Mouse (Mus musculus) CH12F3 (cell line): ENCODE measurements at regions not wholly inside any gene's neighbourhood (a gene's known extent, or its start where the extent isn't known, plus 50 kb on each side); places are given as distances from the start of the nearest gene placed in this dataset.

Experiments
- in situ Hi-C: fragments of 300-500 bp; cut with MboI; formaldehyde crosslinking; loops from 2 replicates; pipeline ENCODE4 v1.14.3; 2020; ENCODE audit warnings: low sequenced_read_pairs

DNA sequence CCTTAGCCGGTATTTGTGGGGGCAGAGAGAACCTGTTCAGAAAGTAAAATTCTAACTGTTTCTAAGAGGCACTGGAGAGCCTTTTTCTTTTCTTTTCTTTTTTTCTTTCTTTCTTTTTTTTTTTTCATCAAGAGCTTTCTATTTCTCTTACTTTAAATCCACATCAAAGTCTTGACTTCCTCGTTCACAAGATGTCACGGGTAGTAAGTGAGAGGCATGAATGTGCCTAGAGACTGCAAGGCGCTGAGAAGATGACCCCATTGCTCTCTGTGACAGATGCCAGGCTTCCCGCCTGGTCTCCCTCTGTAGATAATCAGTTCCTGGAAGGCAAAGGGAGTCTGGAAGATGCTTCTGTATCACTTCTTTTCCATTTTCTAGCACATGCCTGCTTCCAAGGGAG lies 82.2 kb upstream of the Nck2 start:
- in situ Hi-C loops = no loop called here

DNA sequence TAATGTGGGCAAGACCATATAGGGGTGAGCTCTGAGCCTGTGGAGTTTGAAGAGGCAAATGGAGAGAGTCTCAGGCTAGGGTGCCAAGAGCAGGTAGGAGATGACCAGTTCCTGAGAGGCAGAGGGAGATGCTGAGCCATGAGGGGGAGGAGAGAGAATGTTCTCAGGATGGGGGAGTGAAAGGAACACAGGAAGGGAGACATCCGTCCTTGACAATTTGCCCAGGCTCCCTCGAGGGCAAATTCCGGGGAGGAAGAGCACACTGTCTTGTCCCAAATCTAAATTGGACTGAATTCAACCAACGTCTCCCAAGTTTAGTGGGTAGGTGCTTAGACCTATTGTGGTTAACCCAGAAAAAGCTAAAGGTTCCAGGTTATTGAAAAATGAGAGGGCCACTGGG lies 81.2 kb upstream of the Nck2 start:
- in situ Hi-C loops = no loop called here

DNA sequence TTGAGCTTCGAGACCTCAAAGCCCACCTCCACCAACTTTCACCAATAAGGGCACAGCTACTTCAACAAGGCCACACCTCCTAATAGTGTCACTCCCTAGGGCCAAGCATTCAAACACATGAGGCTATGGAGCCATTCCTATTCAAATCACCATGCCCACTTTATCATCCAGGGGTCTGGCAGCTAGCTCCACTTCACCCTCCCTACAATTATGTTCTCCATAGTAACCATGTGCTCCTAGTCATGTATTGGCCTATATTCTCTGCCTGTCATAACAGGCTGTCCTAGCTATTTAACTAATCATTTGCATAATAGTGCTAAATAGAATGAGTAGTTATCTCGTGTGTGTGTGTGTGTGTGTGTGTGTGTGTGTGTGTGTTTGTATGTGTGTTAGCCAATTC lies 77.9 kb upstream of the Nck2 start:
- in situ Hi-C loops = no loop called here

DNA sequence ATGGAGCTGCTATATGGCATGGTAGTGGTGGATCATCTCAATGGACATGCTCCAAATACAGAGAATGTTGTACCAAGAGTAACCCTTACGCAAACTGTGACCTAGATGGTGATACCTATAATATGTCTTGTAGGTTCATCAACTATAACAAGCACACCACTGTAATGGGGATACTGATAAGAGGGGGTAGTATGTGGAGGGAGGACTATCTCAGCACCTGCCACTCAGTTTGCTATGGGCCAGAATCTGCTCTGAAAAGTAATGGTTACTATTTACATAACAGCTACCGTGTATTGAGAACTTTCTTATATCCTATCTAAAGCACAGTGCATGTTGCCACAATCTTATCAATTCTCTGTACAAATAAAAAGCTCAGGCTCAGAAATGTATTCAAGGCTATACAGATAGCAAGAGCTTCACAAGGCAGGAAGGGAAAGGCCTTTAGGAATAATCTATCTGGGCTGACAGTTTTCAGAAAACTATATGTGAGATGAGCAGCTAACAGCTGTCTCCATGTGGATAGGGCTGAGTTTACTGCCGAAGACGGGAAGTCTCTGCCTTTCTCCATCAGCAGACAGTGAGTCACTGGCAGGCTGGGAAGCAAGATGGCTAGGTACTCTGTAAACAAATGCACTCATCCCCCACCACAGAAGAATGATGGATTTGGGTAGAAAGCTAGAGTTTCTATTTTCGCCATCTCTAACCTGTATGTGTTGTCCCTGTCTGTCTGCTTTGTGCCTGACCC lies 77.1 kb upstream of the Nck2 start:
- in situ Hi-C loops = no loop called here

DNA sequence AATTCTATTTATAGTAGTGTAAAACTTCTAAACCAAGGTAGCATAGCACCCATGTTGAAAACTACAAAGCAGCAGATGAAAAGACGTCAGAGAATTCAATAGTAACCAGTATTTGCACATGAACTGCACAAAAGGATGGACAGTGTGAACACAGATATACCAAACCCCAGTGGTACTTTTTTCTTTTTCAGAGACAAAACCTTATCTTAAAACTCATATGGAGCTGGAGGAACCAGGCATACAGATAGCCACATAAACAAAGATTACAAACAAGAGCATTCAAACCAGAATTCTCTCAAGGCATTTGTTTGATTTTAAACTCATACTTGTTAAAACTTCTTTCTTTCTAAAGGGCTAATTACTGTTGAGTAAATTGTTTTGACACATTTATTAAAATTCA lies 72.5 kb upstream of the Nck2 start:
- in situ Hi-C loops = no loop called here

DNA sequence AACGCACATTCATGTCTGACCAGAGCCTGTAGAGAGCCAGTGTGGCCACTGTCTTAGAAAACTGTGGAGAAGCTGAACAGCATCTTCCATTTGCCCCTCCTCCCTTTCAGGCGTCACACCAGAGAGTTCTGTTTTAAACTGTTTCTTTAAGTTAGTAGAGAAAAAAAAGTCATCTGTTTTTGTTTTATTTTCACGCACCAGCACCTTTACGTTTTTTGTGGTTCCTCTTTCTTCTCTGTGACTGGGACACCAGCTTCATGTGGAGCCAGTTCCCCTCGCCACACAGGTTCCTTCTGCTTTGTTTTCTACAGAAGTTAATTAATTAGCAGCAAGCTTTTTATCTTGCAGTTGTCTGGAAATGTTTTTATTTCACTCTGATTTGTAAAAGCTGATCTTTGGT lies 69.4 kb upstream of the Nck2 start:
- in situ Hi-C loops = no loop called here

DNA sequence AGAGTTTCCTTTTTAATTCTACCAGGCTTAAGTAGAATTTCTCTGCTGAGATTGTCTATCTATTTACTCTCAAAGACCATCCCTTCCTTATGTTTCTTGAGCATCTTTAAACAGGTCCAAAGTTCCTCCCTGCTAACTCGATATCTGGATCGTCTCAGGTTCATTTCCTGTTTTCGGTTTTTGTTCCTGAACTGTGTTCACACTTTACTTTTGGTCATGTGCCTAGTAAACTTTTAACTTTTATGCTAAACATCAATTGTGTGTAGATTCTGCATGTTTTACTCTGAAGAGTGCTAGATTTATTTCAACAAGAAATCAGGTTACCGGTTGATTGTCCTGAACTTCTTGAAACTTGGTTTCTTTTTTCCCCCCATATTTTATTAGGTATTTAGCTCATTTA lies 68.5 kb upstream of the Nck2 start:
- in situ Hi-C loops = no loop called here

DNA sequence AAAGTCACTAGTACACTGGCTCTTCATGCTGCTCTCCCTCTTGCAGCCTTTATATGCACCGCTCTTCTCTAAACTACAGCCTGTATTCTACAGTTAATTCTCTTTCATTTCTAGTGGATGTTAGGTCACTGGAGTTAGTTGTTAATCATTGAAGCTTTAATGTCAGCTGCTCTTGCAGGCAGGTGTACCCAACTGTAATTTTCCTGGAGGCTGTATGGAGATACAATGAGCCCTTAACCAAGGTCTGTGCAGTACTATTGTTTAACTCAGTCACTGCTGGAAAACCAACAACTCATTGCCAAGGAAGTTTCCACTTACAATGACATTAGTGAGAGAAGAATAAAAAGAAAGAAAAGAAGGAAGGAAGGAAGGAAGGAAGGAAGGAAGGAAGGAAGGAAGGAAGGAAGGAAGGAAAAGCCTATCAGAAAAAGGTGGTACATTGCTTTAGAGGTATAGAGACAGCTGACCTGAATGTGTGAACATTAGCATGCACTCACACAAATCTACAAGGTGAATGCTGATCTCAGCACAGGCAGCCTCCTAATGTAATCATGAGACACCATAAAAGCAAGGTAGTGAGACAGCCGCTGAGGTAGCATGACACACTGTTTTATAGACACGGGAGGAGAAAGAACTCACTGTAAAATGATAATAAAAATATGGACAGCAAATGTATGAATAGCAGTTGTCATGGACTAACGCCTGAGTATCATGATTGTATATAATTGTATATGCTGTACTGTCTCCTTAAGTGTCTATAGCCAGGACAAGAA lies 66.7 kb upstream of the Nck2 start:
- in situ Hi-C loops = no loop called here

DNA sequence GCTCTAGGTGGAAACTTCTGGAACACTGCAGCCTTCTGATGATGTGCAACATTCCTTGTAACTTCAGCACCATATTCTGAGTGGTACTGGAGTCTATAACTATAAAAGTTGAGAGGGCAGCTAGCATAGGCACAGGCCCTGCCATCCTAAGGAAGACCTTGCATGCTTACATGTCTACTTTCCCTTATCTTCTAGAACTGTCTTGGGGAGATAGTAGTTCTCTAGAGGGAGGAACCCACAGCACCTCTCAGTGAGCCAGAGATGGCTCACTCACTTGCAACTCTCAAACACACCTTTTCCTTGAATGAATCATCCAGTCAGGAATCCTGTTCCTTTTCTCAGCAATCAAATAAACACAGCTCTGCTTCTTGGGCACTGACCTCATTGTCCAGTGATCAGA lies 59.4 kb upstream of the Nck2 start:
- in situ Hi-C loops = no loop called here

DNA sequence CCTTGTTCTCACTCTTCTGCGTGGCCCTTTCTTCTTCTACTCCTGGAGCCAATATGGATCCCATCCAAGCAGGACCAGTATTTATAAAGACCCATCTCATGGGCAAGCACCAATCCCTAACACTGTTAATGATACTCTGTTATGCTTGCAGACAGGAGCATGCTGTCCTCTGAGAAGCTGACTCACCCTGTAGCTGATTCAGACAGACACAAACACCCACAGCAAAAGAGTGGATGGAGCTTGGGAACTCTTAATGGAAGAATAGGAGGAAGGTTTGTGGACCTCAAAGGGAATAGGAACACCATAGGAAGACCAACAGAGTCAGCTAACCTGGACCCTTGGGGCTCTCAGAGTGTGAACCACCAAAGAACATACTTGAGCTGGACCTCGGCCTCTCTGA lies 50.3 kb upstream of the Nck2 start:
- in situ Hi-C loops = no loop called here
